24 mouse cellular contexts compared by ENCODE assay signal in the genomic region with DNA sequence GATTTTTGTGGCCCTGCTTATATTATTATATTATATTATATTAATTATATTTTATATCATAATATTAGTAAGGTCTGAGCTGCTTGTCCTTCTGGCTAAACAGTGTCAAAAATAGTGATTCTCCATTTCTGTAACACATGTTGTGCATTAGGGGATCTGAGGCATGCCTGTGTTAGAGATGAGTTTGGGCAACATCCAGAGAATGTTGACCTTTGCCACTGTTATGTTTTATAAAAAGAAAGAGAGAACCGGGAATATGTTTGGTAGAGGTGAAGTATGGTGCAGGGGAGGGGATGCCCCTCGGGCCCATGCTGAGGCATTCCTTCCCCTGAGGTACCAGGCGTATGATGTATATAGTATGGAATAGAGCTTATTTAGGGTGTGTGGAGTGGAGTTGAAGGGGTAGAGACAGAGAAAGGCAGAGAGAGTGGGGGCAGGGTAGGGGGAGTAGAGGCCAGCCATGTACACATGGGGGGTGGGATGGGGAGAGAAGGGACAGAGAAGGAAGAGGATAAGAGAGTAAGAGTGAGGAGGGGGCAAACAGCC.
DNase-seq lines count a peak whose midpoint lies in the region; ATAC-seq lines count a peak whose summit lies in the region.
"Had no signal": no experiment of that assay in that cellular context is flagged by ENCODE, and none has a peak within 500 bp of the region (broad histone marks: within the 10 kb centered on the region; RNA-seq: fewer than 3 reads in every experiment).

No protein-coding gene starts in this region.

- H3K4me2 ChIP-seq in midbrain, embryonic 11.5 days: no peak overlapping the region
- no peak overlapping the region for H3K4me2 ChIP-seq in limb, embryonic 13.5 days (replicated peaks)
- H3K4me2 ChIP-seq: forebrain, embryonic 13.5 days; heart, embryonic 11.5 days; hindbrain, embryonic 13.5 days had no signal

- DNase-seq in heart, adult 11 months: peak; percentile 57
- no peak for DNase-seq in heart, postnatal 36 days
- DNase-seq in midbrain, embryonic 11.5 days (ENCODE audit: low spot score, missing footprints): peak; percentile 75
- no peak for DNase-seq in midbrain, embryonic 10.5 days (ENCODE audit: low spot score)
- no peak for DNase-seq in right cerebral cortex, adult 18-20 months
- no peak for DNase-seq in left cerebral cortex, postnatal 36 days (ENCODE audit: low spot score in 2 of 2)
- DNase-seq: adrenal gland, adult 8-10 months; adrenal gland, postnatal 25 days; B cell, adult 2 months; cerebellum, adult 18-20 months; cerebellum, adult 9-10 months; cerebellum, postnatal 14 days; gastrocnemius, postnatal 10 days; gastrocnemius, postnatal 36 days had no signal

- no peak overlapping the region for H3K27ac ChIP-seq in midbrain, embryonic 11.5 days (ENCODE audit: low read depth, low read length)
- H3K27ac ChIP-seq in midbrain, embryonic 10.5 days (replicated peaks): no peak overlapping the region
- 0 out of 2 replicates have a peak overlapping the region, but pooled peaks have one; percentile 15 for H3K27ac ChIP-seq in limb, embryonic 13.5 days
- H3K27ac ChIP-seq: forebrain, embryonic 10.5 days; forebrain, embryonic 13.5 days; hindbrain, embryonic 10.5 days; hindbrain, embryonic 13.5 days had no signal

- intact Hi-C loops in heart, postnatal 36 days (cut with DNase I): no loop called here
- intact Hi-C loops in left cerebral cortex, postnatal 36 days (cut with DNase I): no loop called here

- H3K27me3 ChIP-seq in midbrain, embryonic 11.5 days (ENCODE audit: control insufficient read depth, insufficient read depth, low read length): no peaks in the 10 kb centered on the region
- H3K27me3 ChIP-seq in midbrain, embryonic 10.5 days (ENCODE audit: low read depth, poor library complexity, severe bottlenecking): no peaks in the 10 kb centered on the region
- H3K27me3 ChIP-seq in limb, embryonic 13.5 days: no peaks in the 10 kb centered on the region
- H3K27me3 ChIP-seq: CH12.LX; forebrain, embryonic 13.5 days; hindbrain, embryonic 13.5 days had no signal

- no peak for ATAC-seq in midbrain, embryonic 11.5 days (ENCODE audit: low FRiP score)
- ATAC-seq in limb, embryonic 13.5 days (ENCODE audit: low FRiP score, low read depth): peak; percentile 66
- ATAC-seq: forebrain, embryonic 13.5 days; forebrain, embryonic 16.5 days; hindbrain, embryonic 16.5 days had no signal

- 75% methylated on average over 3 of the region's 3 CpGs for WGBS in midbrain, embryonic 11.5 days
- WGBS in midbrain, embryonic 10.5 days: 66% methylated on average over 3 of the region's 3 CpGs
- 56% methylated on average over 3 of the region's 3 CpGs for WGBS in limb, embryonic 13.5 days

- H3K9me3 ChIP-seq in midbrain, embryonic 11.5 days (ENCODE audit: control insufficient read depth, low read length): no peaks in the 10 kb centered on the region
- no peaks in the 10 kb centered on the region for H3K9me3 ChIP-seq in midbrain, embryonic 10.5 days (replicated peaks)
- H3K9me3 ChIP-seq in limb, embryonic 13.5 days: no peaks in the 10 kb centered on the region
- H3K9me3 ChIP-seq: forebrain, embryonic 10.5 days; forebrain, embryonic 13.5 days; hindbrain, embryonic 10.5 days; hindbrain, embryonic 13.5 days had no signal

- no peak overlapping the region for H3K9ac ChIP-seq in midbrain, embryonic 11.5 days (ENCODE audit: low read length)
- H3K9ac ChIP-seq in limb, embryonic 13.5 days: no peak overlapping the region
- H3K9ac ChIP-seq: forebrain, embryonic 13.5 days; hindbrain, embryonic 13.5 days had no signal

- no peaks in the 10 kb centered on the region for H3K36me3 ChIP-seq in midbrain, embryonic 11.5 days (ENCODE audit: control insufficient read depth, insufficient read depth, low read length)
- H3K36me3 ChIP-seq in midbrain, embryonic 10.5 days: peaks cover 12% of the 10 kb centered on the region; the same call in 1 of the 2 replicates
- peaks cover 8% of the 10 kb centered on the region for H3K36me3 ChIP-seq in limb, embryonic 13.5 days
- H3K36me3 ChIP-seq: G1E; hindbrain, embryonic 13.5 days had no signal

- H3K4me1 ChIP-seq in midbrain, embryonic 11.5 days (ENCODE audit: control insufficient read depth, insufficient read depth, low read length): 0 out of 2 replicates have a peak, but pooled peaks cover 2% of the 10 kb centered on the region
- H3K4me1 ChIP-seq in midbrain, embryonic 10.5 days: peaks cover 5% of the 10 kb centered on the region
- peaks cover 20% of the 10 kb centered on the region for H3K4me1 ChIP-seq in limb, embryonic 13.5 days

- no peak overlapping the region for H3K4me3 ChIP-seq in midbrain, embryonic 11.5 days (ENCODE audit: low read depth, low read length)
- H3K4me3 ChIP-seq in midbrain, embryonic 10.5 days: no peak overlapping the region
- H3K4me3 ChIP-seq in limb, embryonic 13.5 days: no peak overlapping the region
- H3K4me3 ChIP-seq: forebrain, embryonic 10.5 days; forebrain, embryonic 13.5 days; hindbrain, embryonic 10.5 days; hindbrain, embryonic 13.5 days had no signal

Comparison
In these comparisons a context has a peak if more than half of its experiments do, and no peak if none do; other contexts are left out.
1. DNase-seq: peak in heart, adult 11 months (single experiment) and midbrain, embryonic 11.5 days (single experiment); none in heart, postnatal 36 days (0 of 2), midbrain, embryonic 10.5 days (single experiment), right cerebral cortex, adult 18-20 months (single experiment) and left cerebral cortex, postnatal 36 days (0 of 2).